Mouse (Mus musculus): ENCODE results near the gene Pgp. TPM values are rescaled to one million over a fixed set of nuclear protein-coding genes. Genes with fewer than 3 reads are reported as not detected.

The Pgp gene
- total and polyA plus RNA-seq, 3 experiments: 19.3 to 55.0 TPM; not detected in 1

DNA sequence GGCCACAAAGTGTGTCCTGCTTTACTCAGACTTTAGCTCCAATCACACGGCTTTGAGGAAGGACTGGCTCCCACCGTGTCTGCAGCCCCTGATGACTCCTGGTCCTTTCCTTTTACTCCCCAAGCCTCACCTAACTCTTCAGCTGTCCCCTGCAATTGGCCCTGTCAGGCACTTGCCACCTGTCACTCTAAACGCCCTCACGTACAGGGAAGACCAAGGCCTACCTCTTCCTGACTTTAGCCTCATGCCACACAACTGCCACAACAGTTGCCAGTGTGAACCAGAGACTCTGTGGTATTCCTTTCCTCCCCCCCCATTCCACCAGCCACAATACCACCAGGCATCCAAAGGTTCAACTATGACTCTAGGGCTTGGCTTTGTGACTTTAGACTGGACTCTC lies 50.3 kb downstream of the Pgp start:
- Histone ChIP-seq H3K79me2 (ENCODE audit: control insufficient read depth, insufficient read depth, low read length, poor library complexity) (peaks cover 25% of the 10 kb centered on the region), H3K27ac (ENCODE audit: control insufficient read depth, low read depth, low read length) (no peak overlapping the region), H3K27me3 (ENCODE audit: control insufficient read depth in 1 of 2, insufficient read depth in 2 of 2, low read length in 2 of 2) (no peaks in the 10 kb centered on the region), H3K4me3 (ENCODE audit: control insufficient read depth in 1 of 2, insufficient read depth in 1 of 2, low read depth in 2 of 2, low read length in 2 of 2) (no peak overlapping the region), H3K9me3 (replicated peaks; ENCODE audit: insufficient read depth, low read length) (no peaks in the 10 kb centered on the region), H3K4me1 (ENCODE audit: control insufficient read depth in 1 of 2, insufficient read depth in 2 of 2, low read length in 2 of 2) (no peaks in the 10 kb centered on the region), H3K36me3 (ENCODE audit: control insufficient read depth in 1 of 2, insufficient read depth in 2 of 2, low read length in 2 of 2) (peaks cover 0 to 7% of the 10 kb centered on the region in 2 experiments; a peak in 2 of 4 replicates), H3K9ac (ENCODE audit: control insufficient read depth, low read depth, low read length, poor library complexity, severe bottlenecking) (no peak overlapping the region)
- no peak for DNase-seq (ENCODE audit: low read depth, low spot score)
- TF ChIP-seq NRF1 (IDR thresholded peaks at IDR 0.05; ENCODE audit: insufficient read depth, low read depth, low read length, poor library complexity, severe bottlenecking): no peak
- no peak for TF ChIP-seq UBTF (IDR thresholded peaks at IDR 0.05; ENCODE audit: borderline replicate concordance, insufficient read depth, low read depth, low read length)
- no peak for TF ChIP-seq GABPA (IDR thresholded peaks at IDR 0.05; ENCODE audit: low read depth, low read length)
- TF ChIP-seq ZNF384 (IDR thresholded peaks at IDR 0.05; ENCODE audit: low read depth, low read length): no peak
- no peak for TF ChIP-seq GATA1 (IDR thresholded peaks at IDR 0.05; ENCODE audit: low read depth, low read length)
- TF ChIP-seq JUND (IDR thresholded peaks at IDR 0.05; ENCODE audit: low read depth, low read length): no peak
- TF ChIP-seq RCOR1 (IDR thresholded peaks at IDR 0.05; ENCODE audit: low read depth, low read length): no peak
- no peak for TF ChIP-seq MEF2A (IDR thresholded peaks at IDR 0.05; ENCODE audit: extremely low read depth, insufficient replicate concordance, low read depth, low read length, poor library complexity, severe bottlenecking)
- TF ChIP-seq ZC3H11A (IDR thresholded peaks at IDR 0.05; ENCODE audit: low read depth, low read length): no peak
- TF ChIP-seq TBP (IDR thresholded peaks at IDR 0.05; ENCODE audit: low read depth, low read length): no peak

Other genes with a start within 250 kb of the Pgp start
- 18.5 and 22.6 TPM in 2 replicates for gene Tedc2, start 249.5 kb upstream of the Pgp start, total RNA-seq (2012; rRNA removed)
- gene Tedc2, start 249.5 kb upstream of the Pgp start, polyA plus RNA-seq (2012; ENCODE audit: insufficient read depth in 1 of 2, insufficient read length in 2 of 2, low read depth in 1 of 2, low replicate concordance in 2 of 2, missing spikeins in 1 of 2): 10 to 100 TPM in 1 of 2 experiments, not detected in 1; 24.6 TPM
- 34.5 and 38.0 TPM in 2 replicates for gene Ccnf, start 218.9 kb upstream of the Pgp start, total RNA-seq (2012; rRNA removed)
- 10 to 100 TPM in 1 of 2 experiments, not detected in 1; 73.9 TPM for gene Ccnf, start 218.9 kb upstream of the Pgp start, polyA plus RNA-seq (2012; ENCODE audit: insufficient read depth in 1 of 2, insufficient read length in 2 of 2, low read depth in 1 of 2, low replicate concordance in 2 of 2, missing spikeins in 1 of 2)
- gene Abca17, start 119.3 kb upstream of the Pgp start, total RNA-seq (2012; rRNA removed): 0.04 and 0.07 TPM in 2 replicates
- under 1 TPM in 1 of 2 experiments, not detected in 1; 0.03 TPM for gene Abca17, start 119.3 kb upstream of the Pgp start, polyA plus RNA-seq (2012; ENCODE audit: insufficient read depth in 1 of 2, insufficient read length in 2 of 2, low read depth in 1 of 2, low replicate concordance in 2 of 2, missing spikeins in 1 of 2)
- 27.3 and 32.4 TPM in 2 replicates for gene Abca3, start 118.4 kb upstream of the Pgp start, total RNA-seq (2012; rRNA removed)
- 10 to 100 TPM; 36.6 to 37.1 TPM for gene Abca3, start 118.4 kb upstream of the Pgp start, polyA plus RNA-seq (2012; ENCODE audit: insufficient read depth in 1 of 2, insufficient read length in 2 of 2, low read depth in 1 of 2, low replicate concordance in 2 of 2, missing spikeins in 1 of 2)
- gene Rnps1, start 55.8 kb upstream of the Pgp start, total RNA-seq (2012; rRNA removed): 156 and 167 TPM in 2 replicates
- gene Rnps1, start 55.8 kb upstream of the Pgp start, polyA plus RNA-seq (2012; ENCODE audit: insufficient read depth in 1 of 2, insufficient read length in 2 of 2, low read depth in 1 of 2, low replicate concordance in 2 of 2, missing spikeins in 1 of 2): 100 to 1,000 TPM in 1 of 2 experiments, not detected in 1; 282 TPM
- 54.4 and 65.6 TPM in 2 replicates for gene Eci1, start 43.8 kb upstream of the Pgp start, total RNA-seq (2012; rRNA removed)
- 10 to 100 TPM in 1 of 2 experiments, not detected in 1; 48.6 TPM for gene Eci1, start 43.8 kb upstream of the Pgp start, polyA plus RNA-seq (2012; ENCODE audit: insufficient read depth in 1 of 2, insufficient read length in 2 of 2, low read depth in 1 of 2, low replicate concordance in 2 of 2, missing spikeins in 1 of 2)
- 0.49 and 0.62 TPM in 2 replicates for gene Dnase1l2, start 27.3 kb upstream of the Pgp start, total RNA-seq (2012; rRNA removed)
- 1 to 10 TPM in 1 of 2 experiments, not detected in 1; 1.8 TPM for gene Dnase1l2, start 27.3 kb upstream of the Pgp start, polyA plus RNA-seq (2012; ENCODE audit: insufficient read depth in 1 of 2, insufficient read length in 2 of 2, low read depth in 1 of 2, low replicate concordance in 2 of 2, missing spikeins in 1 of 2)
- gene E4f1, start 79 bp upstream of the Pgp start, total RNA-seq (2012; rRNA removed): 24.3 and 26.0 TPM in 2 replicates
- gene E4f1, start 79 bp upstream of the Pgp start, polyA plus RNA-seq (2012; ENCODE audit: insufficient read depth in 1 of 2, insufficient read length in 2 of 2, low read depth in 1 of 2, low replicate concordance in 2 of 2, missing spikeins in 1 of 2): 10 to 100 TPM in 1 of 2 experiments, not detected in 1; 37.1 TPM
- gene Bricd5, start 3.5 kb downstream of the Pgp start, total RNA-seq (2012; rRNA removed): 1.1 and 2.0 TPM in 2 replicates
- gene Bricd5, start 3.5 kb downstream of the Pgp start, polyA plus RNA-seq (2012; ENCODE audit: insufficient read depth in 1 of 2, insufficient read length in 2 of 2, low read depth in 1 of 2, low replicate concordance in 2 of 2, missing spikeins in 1 of 2): under 1 TPM in 1 of 2 experiments, not detected in 1; 0.82 TPM
- 28.5 and 35.4 TPM in 2 replicates for gene Mlst8, start 8.7 kb downstream of the Pgp start, total RNA-seq (2012; rRNA removed)
- gene Mlst8, start 8.7 kb downstream of the Pgp start, polyA plus RNA-seq (2012; ENCODE audit: insufficient read depth in 1 of 2, insufficient read length in 2 of 2, low read depth in 1 of 2, low replicate concordance in 2 of 2, missing spikeins in 1 of 2): 10 to 100 TPM in 1 of 2 experiments, not detected in 1; 57.3 TPM
- 0.04 and 0.07 TPM in 2 replicates for gene Caskin1, start 18.2 kb downstream of the Pgp start, total RNA-seq (2012; rRNA removed)
- gene Caskin1, start 18.2 kb downstream of the Pgp start, polyA plus RNA-seq (2012; ENCODE audit: insufficient read depth in 1 of 2, insufficient read length in 2 of 2, low read depth in 1 of 2, low replicate concordance in 2 of 2, missing spikeins in 1 of 2): under 1 TPM in 1 of 2 experiments, not detected in 1; 0.38 TPM
- 118 and 121 TPM in 2 replicates for gene Traf7, start 57.5 kb downstream of the Pgp start, total RNA-seq (2012; rRNA removed)
- 100 to 1,000 TPM in 1 of 2 experiments, not detected in 1; 261 TPM for gene Traf7, start 57.5 kb downstream of the Pgp start, polyA plus RNA-seq (2012; ENCODE audit: insufficient read depth in 1 of 2, insufficient read length in 2 of 2, low read depth in 1 of 2, low replicate concordance in 2 of 2, missing spikeins in 1 of 2)
- 0.89 and 1.0 TPM in 2 replicates for gene Rab26, start 63.8 kb downstream of the Pgp start, total RNA-seq (2012; rRNA removed)
- gene Rab26, start 63.8 kb downstream of the Pgp start, polyA plus RNA-seq (2012; ENCODE audit: insufficient read depth in 1 of 2, insufficient read length in 2 of 2, low read depth in 1 of 2, low replicate concordance in 2 of 2, missing spikeins in 1 of 2): 1 to 10 TPM in 1 of 2 experiments, not detected in 1; 1.1 TPM
- 10.3 and 10.6 TPM in 2 replicates for gene Pkd1, start 79.4 kb downstream of the Pgp start, total RNA-seq (2012; rRNA removed)
- 10 to 100 TPM in 1 of 2 experiments, not detected in 1; 10.7 TPM for gene Pkd1, start 79.4 kb downstream of the Pgp start, polyA plus RNA-seq (2012; ENCODE audit: insufficient read depth in 1 of 2, insufficient read length in 2 of 2, low read depth in 1 of 2, low replicate concordance in 2 of 2, missing spikeins in 1 of 2)
- 44.0 and 48.8 TPM in 2 replicates for gene Tsc2, start 162.2 kb downstream of the Pgp start, total RNA-seq (2012; rRNA removed)
- 10 to 100 TPM in 1 of 2 experiments, not detected in 1; 99.2 TPM for gene Tsc2, start 162.2 kb downstream of the Pgp start, polyA plus RNA-seq (2012; ENCODE audit: insufficient read depth in 1 of 2, insufficient read length in 2 of 2, low read depth in 1 of 2, low replicate concordance in 2 of 2, missing spikeins in 1 of 2)
- gene Nthl1, start 162.3 kb downstream of the Pgp start, total RNA-seq (2012; rRNA removed): 26.1 and 31.4 TPM in 2 replicates
- 100 to 1,000 TPM in 1 of 2 experiments, 10 to 100 TPM in 1; 32.0 to 262 TPM for gene Nthl1, start 162.3 kb downstream of the Pgp start, polyA plus RNA-seq (2012; ENCODE audit: insufficient read depth in 1 of 2, insufficient read length in 2 of 2, low read depth in 1 of 2, low replicate concordance in 2 of 2, missing spikeins in 1 of 2)
- 0.75 and 0.96 TPM in 2 replicates for gene Slc9a3r2, start 179.9 kb downstream of the Pgp start, total RNA-seq (2012; rRNA removed)
- gene Slc9a3r2, start 179.9 kb downstream of the Pgp start, polyA plus RNA-seq (2012; ENCODE audit: insufficient read depth in 1 of 2, insufficient read length in 2 of 2, low read depth in 1 of 2, low replicate concordance in 2 of 2, missing spikeins in 1 of 2): 1 to 10 TPM in 1 of 2 experiments, not detected in 1; 3.5 TPM
- gene Npw, start 188.1 kb downstream of the Pgp start, total RNA-seq (2012; rRNA removed): not detected in 2 replicates
- not detected for gene Npw, start 188.1 kb downstream of the Pgp start, polyA plus RNA-seq (2012; ENCODE audit: insufficient read depth in 1 of 2, insufficient read length in 2 of 2, low read depth in 1 of 2, low replicate concordance in 2 of 2, missing spikeins in 1 of 2)
- gene Zfp598, start 199.3 kb downstream of the Pgp start, total RNA-seq (2012; rRNA removed): 21.9 and 22.2 TPM in 2 replicates
- gene Zfp598, start 199.3 kb downstream of the Pgp start, polyA plus RNA-seq (2012; ENCODE audit: insufficient read depth in 1 of 2, insufficient read length in 2 of 2, low read depth in 1 of 2, low replicate concordance in 2 of 2, missing spikeins in 1 of 2): 10 to 100 TPM; 59.0 to 80.4 TPM
- 0.15 TPM in 1 of 2 replicates, not detected in the other for gene Syngr3, start 219.6 kb downstream of the Pgp start, total RNA-seq (2012; rRNA removed)
- under 1 TPM in 1 of 2 experiments, not detected in 1; 0.68 TPM for gene Syngr3, start 219.6 kb downstream of the Pgp start, polyA plus RNA-seq (2012; ENCODE audit: insufficient read depth in 1 of 2, insufficient read length in 2 of 2, low read depth in 1 of 2, low replicate concordance in 2 of 2, missing spikeins in 1 of 2)
- gene Gfer, start 225.8 kb downstream of the Pgp start, total RNA-seq (2012; rRNA removed): 78.6 and 86.8 TPM in 2 replicates
- gene Gfer, start 225.8 kb downstream of the Pgp start, polyA plus RNA-seq (2012; ENCODE audit: insufficient read depth in 1 of 2, insufficient read length in 2 of 2, low read depth in 1 of 2, low replicate concordance in 2 of 2, missing spikeins in 1 of 2): 10 to 100 TPM in 1 of 2 experiments, not detected in 1; 83.0 TPM
- gene Noxo1, start 225.8 kb downstream of the Pgp start, total RNA-seq (2012; rRNA removed): 0.39 and 0.62 TPM in 2 replicates
- gene Noxo1, start 225.8 kb downstream of the Pgp start, polyA plus RNA-seq (2012; ENCODE audit: insufficient read depth in 1 of 2, insufficient read length in 2 of 2, low read depth in 1 of 2, low replicate concordance in 2 of 2, missing spikeins in 1 of 2): 1 to 10 TPM in 1 of 2 experiments, not detected in 1; 2.4 TPM
- gene Tbl3, start 237.3 kb downstream of the Pgp start, total RNA-seq (2012; rRNA removed): 102 and 103 TPM in 2 replicates
- 100 to 1,000 TPM in 1 of 2 experiments, not detected in 1; 111 TPM for gene Tbl3, start 237.3 kb downstream of the Pgp start, polyA plus RNA-seq (2012; ENCODE audit: insufficient read depth in 1 of 2, insufficient read length in 2 of 2, low read depth in 1 of 2, low replicate concordance in 2 of 2, missing spikeins in 1 of 2)
- 0.23 and 0.26 TPM in 2 replicates for gene Rnf151, start 247.7 kb downstream of the Pgp start, total RNA-seq (2012; rRNA removed)
- gene Rnf151, start 247.7 kb downstream of the Pgp start, polyA plus RNA-seq (2012; ENCODE audit: insufficient read depth in 1 of 2, insufficient read length in 2 of 2, low read depth in 1 of 2, low replicate concordance in 2 of 2, missing spikeins in 1 of 2): under 1 TPM in 1 of 2 experiments, not detected in 1; 0.40 TPM
- gene Rps2, start 247.7 kb downstream of the Pgp start, total RNA-seq (2012; rRNA removed): 3,755 and 4,516 TPM in 2 replicates
- gene Rps2, start 247.7 kb downstream of the Pgp start, polyA plus RNA-seq (2012; ENCODE audit: insufficient read depth in 1 of 2, insufficient read length in 2 of 2, low read depth in 1 of 2, low replicate concordance in 2 of 2, missing spikeins in 1 of 2): 1,000 to 10,000 TPM in 1 of 2 experiments, not detected in 1; 1,852 TPM

Measured in MEL (cell line).